Mouse (Mus musculus): ENCODE data around the gene Tlk1. TPM values are rescaled to one million over a fixed set of nuclear protein-coding genes. Genes with fewer than 3 reads are reported as not detected.

The Tlk1 gene
- polyA plus RNA-seq, 1 experiment from 2014 or later: 40.8 TPM

- Histone ChIP-seq H3K27me3 (ENCODE audit: insufficient read depth, low read length) (no peaks in the 10 kb centered on the region), H3K9me3 (replicated peaks; ENCODE audit: low read length) (no peaks in the 10 kb centered on the region)
- DNase-seq (ENCODE audit: low spot score): no peak
Observed at GRCm38 (mm10) chr2:70802658-70803057, 22.9 kb downstream of the Tlk1 start.

GRCm38 (mm10) chr2:70801543-70801942, 24.0 kb downstream of the Tlk1 start:
- Histone ChIP-seq H3K27me3 (ENCODE audit: insufficient read depth, low read length) (no peaks in the 10 kb centered on the region), H3K36me3 (ENCODE audit: insufficient read depth, low read length) (no peaks in the 10 kb centered on the region), H3K4me2 (ENCODE audit: low read length) (no peak overlapping the region), H3K4me3 (replicated peaks; ENCODE audit: low read depth, low read length) (no peak overlapping the region), H3K27ac (no peak overlapping the region), H3K9me3 (replicated peaks; ENCODE audit: low read length) (no peaks in the 10 kb centered on the region), H3K9ac (ENCODE audit: low read depth, low read length) (no peak overlapping the region), H3K4me1 (replicated peaks; ENCODE audit: insufficient read depth, low read length) (no peaks in the 10 kb centered on the region)
- no peak for TF ChIP-seq CTCF (IDR thresholded peaks at IDR 0.05; ENCODE audit: low read depth)
- ATAC-seq (replicated peaks; ENCODE audit: low FRiP score, low read depth): no peak
- DNase-seq (ENCODE audit: low spot score): no peak

More at GRCm38 (mm10) chr2:70802658-70803057, 22.9 kb downstream of the Tlk1 start:
- H3K4me2 ChIP-seq (ENCODE audit: low read length): no peak overlapping the region
- no peaks in the 10 kb centered on the region for H3K36me3 ChIP-seq (ENCODE audit: insufficient read depth, low read length)
- H3K27ac ChIP-seq: 0 out of 2 replicates have a peak overlapping the region, but pooled peaks have one; percentile 42
- no peaks in the 10 kb centered on the region for H3K4me1 ChIP-seq (replicated peaks; ENCODE audit: insufficient read depth, low read length)
- ATAC-seq (replicated peaks; ENCODE audit: low FRiP score, low read depth): no peak
- 57% methylated on average over 6 of the region's 6 CpGs for WGBS
- no peak for TF ChIP-seq CTCF (IDR thresholded peaks at IDR 0.05; ENCODE audit: low read depth)
- H3K4me3 ChIP-seq (replicated peaks; ENCODE audit: low read depth, low read length): no peak overlapping the region
- H3K9ac ChIP-seq (ENCODE audit: low read depth, low read length): no peak overlapping the region

GRCm38 (mm10) chr2:70800396-70800795, 25.1 kb downstream of the Tlk1 start:
- no peak overlapping the region for H3K4me3 ChIP-seq (replicated peaks; ENCODE audit: low read depth, low read length)
- H3K27ac ChIP-seq: no peak overlapping the region
- TF ChIP-seq CTCF (IDR thresholded peaks at IDR 0.05; ENCODE audit: low read depth): no peak
- 69% methylated on average over 1 of the region's 1 CpGs for WGBS
- H3K36me3 ChIP-seq (ENCODE audit: insufficient read depth, low read length): no peaks in the 10 kb centered on the region
- no peaks in the 10 kb centered on the region for H3K9me3 ChIP-seq (replicated peaks; ENCODE audit: low read length)
- ATAC-seq (replicated peaks; ENCODE audit: low FRiP score, low read depth) (no peak), DNase-seq (ENCODE audit: low spot score) (no peak)
- no peak overlapping the region for H3K9ac ChIP-seq (ENCODE audit: low read depth, low read length)
- H3K27me3 ChIP-seq (ENCODE audit: insufficient read depth, low read length): no peaks in the 10 kb centered on the region
- no peak overlapping the region for H3K4me2 ChIP-seq (ENCODE audit: low read length)
- H3K4me1 ChIP-seq (replicated peaks; ENCODE audit: insufficient read depth, low read length): no peaks in the 10 kb centered on the region

- H3K9me3 ChIP-seq (replicated peaks; ENCODE audit: low read length): no peaks in the 10 kb centered on the region
- no peaks in the 10 kb centered on the region for H3K27me3 ChIP-seq (ENCODE audit: insufficient read depth, low read length)
- no peak overlapping the region for H3K27ac ChIP-seq
- no peak overlapping the region for H3K9ac ChIP-seq (ENCODE audit: low read depth, low read length)
- no peak overlapping the region for H3K4me2 ChIP-seq (ENCODE audit: low read length)
- TF ChIP-seq CTCF (IDR thresholded peaks at IDR 0.05; ENCODE audit: low read depth): no peak
- no peaks in the 10 kb centered on the region for H3K4me1 ChIP-seq (replicated peaks; ENCODE audit: insufficient read depth, low read length)
- no peak for DNase-seq (ENCODE audit: low spot score)
- 81% methylated on average over 4 of the region's 4 CpGs for WGBS
- no peak for ATAC-seq (replicated peaks; ENCODE audit: low FRiP score, low read depth)
- H3K36me3 ChIP-seq (ENCODE audit: insufficient read depth, low read length): 0 out of 2 replicates have a peak, but pooled peaks cover 3% of the 10 kb centered on the region
- no peak overlapping the region for H3K4me3 ChIP-seq (replicated peaks; ENCODE audit: low read depth, low read length)
Observed at GRCm38 (mm10) chr2:70793276-70793675, 32.3 kb downstream of the Tlk1 start.

- 0 out of 2 replicates have a peak, but pooled peaks cover 6% of the 10 kb centered on the region for H3K36me3 ChIP-seq (ENCODE audit: insufficient read depth, low read length)
- no peak overlapping the region for H3K4me3 ChIP-seq (replicated peaks; ENCODE audit: low read depth, low read length)
- no peak overlapping the region for H3K4me2 ChIP-seq (ENCODE audit: low read length)
- no peaks in the 10 kb centered on the region for H3K9me3 ChIP-seq (replicated peaks; ENCODE audit: low read length)
- TF ChIP-seq CTCF (IDR thresholded peaks at IDR 0.05; ENCODE audit: low read depth): no peak
- ATAC-seq (replicated peaks; ENCODE audit: low FRiP score, low read depth) (no peak), DNase-seq (ENCODE audit: low spot score) (no peak)
- H3K4me1 ChIP-seq (replicated peaks; ENCODE audit: insufficient read depth, low read length): no peaks in the 10 kb centered on the region
- H3K27me3 ChIP-seq (ENCODE audit: insufficient read depth, low read length): no peaks in the 10 kb centered on the region
- no peak overlapping the region for H3K9ac ChIP-seq (ENCODE audit: low read depth, low read length)
- 81% methylated on average over 2 of the region's 2 CpGs for WGBS
- no peak overlapping the region for H3K27ac ChIP-seq
Observed at GRCm38 (mm10) chr2:70790246-70790645, 35.3 kb downstream of the Tlk1 start.

GRCm38 (mm10) chr2:70789331-70789730, 36.2 kb downstream of the Tlk1 start:
- no peak overlapping the region for H3K27ac ChIP-seq
- no peak overlapping the region for H3K9ac ChIP-seq (ENCODE audit: low read depth, low read length)
- H3K4me3 ChIP-seq (replicated peaks; ENCODE audit: low read depth, low read length): no peak overlapping the region
- DNase-seq (ENCODE audit: low spot score) (no peak), ATAC-seq (replicated peaks; ENCODE audit: low FRiP score, low read depth) (no peak)
- H3K4me1 ChIP-seq (replicated peaks; ENCODE audit: insufficient read depth, low read length): no peaks in the 10 kb centered on the region
- no peak for TF ChIP-seq CTCF (IDR thresholded peaks at IDR 0.05; ENCODE audit: low read depth)
- 0 out of 2 replicates have a peak, but pooled peaks cover 4% of the 10 kb centered on the region for H3K36me3 ChIP-seq (ENCODE audit: insufficient read depth, low read length)
- H3K27me3 ChIP-seq (ENCODE audit: insufficient read depth, low read length): no peaks in the 10 kb centered on the region
- H3K9me3 ChIP-seq (replicated peaks; ENCODE audit: low read length): no peaks in the 10 kb centered on the region
- 92% methylated on average over 3 of the region's 3 CpGs for WGBS
- H3K4me2 ChIP-seq (ENCODE audit: low read length): no peak overlapping the region

GRCm38 (mm10) chr2:70784447-70784846, 41.1 kb downstream of the Tlk1 start:
- 85% methylated on average over 4 of the region's 4 CpGs for WGBS
- H3K4me2 ChIP-seq (ENCODE audit: low read length): no peak overlapping the region
- no peak for ATAC-seq (replicated peaks; ENCODE audit: low FRiP score, low read depth)

More at GRCm38 (mm10) chr2:70784447-70784846, 41.1 kb downstream of the Tlk1 start:
- TF ChIP-seq CTCF (IDR thresholded peaks at IDR 0.05; ENCODE audit: low read depth): no peak
- no peak for DNase-seq (ENCODE audit: low spot score)
- H3K4me3 ChIP-seq (replicated peaks; ENCODE audit: low read depth, low read length): no peak overlapping the region
- H3K27me3 ChIP-seq (ENCODE audit: insufficient read depth, low read length): no peaks in the 10 kb centered on the region
- 0 out of 2 replicates have a peak, but pooled peaks cover 4% of the 10 kb centered on the region for H3K36me3 ChIP-seq (ENCODE audit: insufficient read depth, low read length)
- no peaks in the 10 kb centered on the region for H3K9me3 ChIP-seq (replicated peaks; ENCODE audit: low read length)
- no peak overlapping the region for H3K27ac ChIP-seq
- no peaks in the 10 kb centered on the region for H3K4me1 ChIP-seq (replicated peaks; ENCODE audit: insufficient read depth, low read length)
- no peak overlapping the region for H3K9ac ChIP-seq (ENCODE audit: low read depth, low read length)

Data from kidney, postnatal 0 days (tissue).